Mouse (Mus musculus): Measurements from ENCODE around the gene Cdkn2b. TPM values are rescaled to one million over a fixed set of nuclear protein-coding genes. Genes with fewer than 3 reads are reported as not detected.

Cdkn2b gene
- total and polyA plus RNA-seq, 3 experiments = 1.9 to 2.5 TPM; not detected in 1

- H3K27ac ChIP-seq (ENCODE audit: control insufficient read depth, low read depth, low read length) = no peak overlapping the region
- H3K9me3 ChIP-seq (replicated peaks; ENCODE audit: insufficient read depth, low read length) = no peaks in the 10 kb centered on the region
- 0 out of 2 replicates have a peak, but pooled peaks cover 1% of the 10 kb centered on the region for H3K79me2 ChIP-seq (ENCODE audit: control insufficient read depth, insufficient read depth, low read length, poor library complexity)
- no peaks in the 10 kb centered on the region for H3K27me3 ChIP-seq (ENCODE audit: control insufficient read depth in 1 of 2, insufficient read depth in 2 of 2, low read length in 2 of 2)
- DNase-seq (ENCODE audit: low read depth, low spot score) = no peak
- H3K36me3 ChIP-seq (ENCODE audit: control insufficient read depth in 1 of 2, insufficient read depth in 2 of 2, low read length in 2 of 2) = peaks cover 12 to 25% of the 10 kb centered on the region in 2 experiments
- TF ChIP-seq MYB (IDR thresholded peaks at IDR 0.05; ENCODE audit: low read depth, low read length) = no peak
- TF ChIP-seq NELFE (IDR thresholded peaks at IDR 0.05; ENCODE audit: low read depth, low read length) = no peak
- no peak for TF ChIP-seq POLR2AphosphoS2 (IDR thresholded peaks at IDR 0.05; ENCODE audit: low read length)
- no peak for TF ChIP-seq ZMIZ1 (IDR thresholded peaks at IDR 0.05; ENCODE audit: low read depth, low read length)
- TF ChIP-seq ELF1 (IDR thresholded peaks at IDR 0.05; ENCODE audit: low read depth, low read length) = no peak
- no peak for TF ChIP-seq MEF2A (IDR thresholded peaks at IDR 0.05; ENCODE audit: extremely low read depth, insufficient replicate concordance, low read depth, low read length, poor library complexity, severe bottlenecking)
- H3K9ac ChIP-seq (ENCODE audit: control insufficient read depth, low read depth, low read length, poor library complexity, severe bottlenecking) = no peak overlapping the region
- H3K4me1 ChIP-seq (ENCODE audit: control insufficient read depth in 1 of 2, insufficient read depth in 2 of 2, low read length in 2 of 2) = peaks cover 3% of the 10 kb centered on the region in 2 experiments; a peak in 3 of 4 replicates
- H3K4me3 ChIP-seq (ENCODE audit: control insufficient read depth in 1 of 2, insufficient read depth in 1 of 2, low read depth in 2 of 2, low read length in 2 of 2) = no peak overlapping the region
These were observed 7.4 kb downstream of the Cdkn2b start for GRCm38 (mm10) chr4:89303281-89303995.

GRCm38 (mm10) chr4:89302129-89302528 lies 8.7 kb downstream of the Cdkn2b start:
- Histone ChIP-seq H3K27me3 (ENCODE audit: control insufficient read depth in 1 of 2, insufficient read depth in 2 of 2, low read length in 2 of 2) (no peaks in the 10 kb centered on the region), H3K27ac (ENCODE audit: control insufficient read depth, low read depth, low read length) (no peak overlapping the region)

GRCm38 (mm10) chr4:89299721-89300120 lies 11.1 kb downstream of the Cdkn2b start:
- no peak overlapping the region for H3K9ac ChIP-seq (ENCODE audit: control insufficient read depth, low read depth, low read length, poor library complexity, severe bottlenecking)
- no peaks in the 10 kb centered on the region for H3K9me3 ChIP-seq (replicated peaks; ENCODE audit: insufficient read depth, low read length)
- no peak overlapping the region for H3K27ac ChIP-seq (ENCODE audit: control insufficient read depth, low read depth, low read length)
- H3K4me3 ChIP-seq (ENCODE audit: control insufficient read depth in 1 of 2, insufficient read depth in 1 of 2, low read depth in 2 of 2, low read length in 2 of 2) = no peak overlapping the region
- H3K79me2 ChIP-seq (ENCODE audit: control insufficient read depth, insufficient read depth, low read length, poor library complexity) = peaks cover 23% of the 10 kb centered on the region
- peaks cover 33 to 36% of the 10 kb centered on the region in 2 experiments for H3K36me3 ChIP-seq (ENCODE audit: control insufficient read depth in 1 of 2, insufficient read depth in 2 of 2, low read length in 2 of 2)
- H3K4me1 ChIP-seq (ENCODE audit: control insufficient read depth in 1 of 2, insufficient read depth in 2 of 2, low read length in 2 of 2) = peaks cover 5 to 8% of the 10 kb centered on the region in 2 experiments
- peak; percentile 54 for DNase-seq (ENCODE audit: low read depth, low spot score)
- H3K27me3 ChIP-seq (ENCODE audit: control insufficient read depth in 1 of 2, insufficient read depth in 2 of 2, low read length in 2 of 2) = no peaks in the 10 kb centered on the region
- TF ChIP-seq USF2 (IDR thresholded peaks at IDR 0.05; ENCODE audit: borderline replicate concordance in 1 of 2, insufficient read depth in 1 of 2, low read depth in 1 of 2, low read length in 2 of 2) (no peak), MAFK (IDR thresholded peaks at IDR 0.05; ENCODE audit: borderline replicate concordance, low read depth, low read length) (no peak), ZNF384 (IDR thresholded peaks at IDR 0.05; ENCODE audit: low read depth, low read length) (peak; percentile 72), NELFE (IDR thresholded peaks at IDR 0.05; ENCODE audit: low read depth, low read length) (no peak), CHD2 (IDR thresholded peaks at IDR 0.05; ENCODE audit: low read length) (no peak), RCOR1 (IDR thresholded peaks at IDR 0.05; ENCODE audit: low read depth, low read length) (peak; percentile 91), TCF12 (IDR thresholded peaks at IDR 0.05; ENCODE audit: low read depth, low read length) (no peak), ZMIZ1 (IDR thresholded peaks at IDR 0.05; ENCODE audit: low read depth, low read length) (no peak), JUND (IDR thresholded peaks at IDR 0.05; ENCODE audit: low read depth, low read length) (no peak), BHLHE40 (IDR thresholded peaks at IDR 0.05; ENCODE audit: borderline replicate concordance, low read depth, low read length) (no peak), E2F4 (IDR thresholded peaks at IDR 0.05; ENCODE audit: borderline replicate concordance, low read depth, low read length) (no peak), EP300 (IDR thresholded peaks at IDR 0.05; ENCODE audit: low read depth in 1 of 2, low read length in 2 of 2) (peak in 1 of 2 experiments; percentile 62; a peak in 2 of 4 replicates), SIN3A (IDR thresholded peaks at IDR 0.05; ENCODE audit: low read length) (no peak), MAX (IDR thresholded peaks at IDR 0.05; ENCODE audit: low read length) (no peak), HCFC1 (IDR thresholded peaks at IDR 0.05; ENCODE audit: low read depth, low read length) (no peak)

More at GRCm38 (mm10) chr4:89302129-89302528, 8.7 kb downstream of the Cdkn2b start:
- H3K9me3 ChIP-seq (replicated peaks; ENCODE audit: insufficient read depth, low read length) = no peaks in the 10 kb centered on the region
- TF ChIP-seq MXI1 (IDR thresholded peaks at IDR 0.05; ENCODE audit: low read depth, low read length) = no peak
- no peak for TF ChIP-seq POLR2AphosphoS5 (IDR thresholded peaks at IDR 0.05; ENCODE audit: borderline replicate concordance, low read depth, low read length)
- TF ChIP-seq EP300 (IDR thresholded peaks at IDR 0.05; ENCODE audit: low read depth in 1 of 2, low read length in 2 of 2) = no peak
- TF ChIP-seq BHLHE40 (IDR thresholded peaks at IDR 0.05; ENCODE audit: borderline replicate concordance, low read depth, low read length) = no peak
- no peak for TF ChIP-seq ZNF384 (IDR thresholded peaks at IDR 0.05; ENCODE audit: low read depth, low read length)
- no peak for TF ChIP-seq MYB (IDR thresholded peaks at IDR 0.05; ENCODE audit: low read depth, low read length)
- no peak for TF ChIP-seq UBTF (IDR thresholded peaks at IDR 0.05; ENCODE audit: borderline replicate concordance, insufficient read depth, low read depth, low read length)
- no peak for TF ChIP-seq JUND (IDR thresholded peaks at IDR 0.05; ENCODE audit: low read depth, low read length)
- TF ChIP-seq ZKSCAN1 (IDR thresholded peaks at IDR 0.05; ENCODE audit: low read depth, low read length) = no peak
- no peak for TF ChIP-seq HCFC1 (IDR thresholded peaks at IDR 0.05; ENCODE audit: low read depth, low read length)
- TF ChIP-seq SIN3A (IDR thresholded peaks at IDR 0.05; ENCODE audit: low read length) = no peak
- TF ChIP-seq ETS1 (IDR thresholded peaks at IDR 0.05; ENCODE audit: low read depth, low read length) = no peak
- no peak for TF ChIP-seq E2F4 (IDR thresholded peaks at IDR 0.05; ENCODE audit: borderline replicate concordance, low read depth, low read length)
- no peak for TF ChIP-seq ZC3H11A (IDR thresholded peaks at IDR 0.05; ENCODE audit: low read depth, low read length)
- no peak for TF ChIP-seq RAD21 (IDR thresholded peaks at IDR 0.05; ENCODE audit: low read depth, low read length)
- peaks cover 6% of the 10 kb centered on the region for H3K79me2 ChIP-seq (ENCODE audit: control insufficient read depth, insufficient read depth, low read length, poor library complexity)
- peaks cover 3% of the 10 kb centered on the region in 2 experiments; a peak in 3 of 4 replicates for H3K4me1 ChIP-seq (ENCODE audit: control insufficient read depth in 1 of 2, insufficient read depth in 2 of 2, low read length in 2 of 2)
- DNase-seq (ENCODE audit: low read depth, low spot score) = no peak
- H3K9ac ChIP-seq (ENCODE audit: control insufficient read depth, low read depth, low read length, poor library complexity, severe bottlenecking) = no peak overlapping the region
- H3K4me3 ChIP-seq (ENCODE audit: control insufficient read depth in 1 of 2, insufficient read depth in 1 of 2, low read depth in 2 of 2, low read length in 2 of 2) = no peak overlapping the region
- peaks cover 20 to 36% of the 10 kb centered on the region in 2 experiments for H3K36me3 ChIP-seq (ENCODE audit: control insufficient read depth in 1 of 2, insufficient read depth in 2 of 2, low read length in 2 of 2)

Data from MEL (cell line).